Mouse (Mus musculus): ENCODE measurements around the gene Epb41l5.
A peak's percentile ranks its signal among the peaks of the same experiment; 100 is the strongest.

Epb41l5 gene

DNA sequence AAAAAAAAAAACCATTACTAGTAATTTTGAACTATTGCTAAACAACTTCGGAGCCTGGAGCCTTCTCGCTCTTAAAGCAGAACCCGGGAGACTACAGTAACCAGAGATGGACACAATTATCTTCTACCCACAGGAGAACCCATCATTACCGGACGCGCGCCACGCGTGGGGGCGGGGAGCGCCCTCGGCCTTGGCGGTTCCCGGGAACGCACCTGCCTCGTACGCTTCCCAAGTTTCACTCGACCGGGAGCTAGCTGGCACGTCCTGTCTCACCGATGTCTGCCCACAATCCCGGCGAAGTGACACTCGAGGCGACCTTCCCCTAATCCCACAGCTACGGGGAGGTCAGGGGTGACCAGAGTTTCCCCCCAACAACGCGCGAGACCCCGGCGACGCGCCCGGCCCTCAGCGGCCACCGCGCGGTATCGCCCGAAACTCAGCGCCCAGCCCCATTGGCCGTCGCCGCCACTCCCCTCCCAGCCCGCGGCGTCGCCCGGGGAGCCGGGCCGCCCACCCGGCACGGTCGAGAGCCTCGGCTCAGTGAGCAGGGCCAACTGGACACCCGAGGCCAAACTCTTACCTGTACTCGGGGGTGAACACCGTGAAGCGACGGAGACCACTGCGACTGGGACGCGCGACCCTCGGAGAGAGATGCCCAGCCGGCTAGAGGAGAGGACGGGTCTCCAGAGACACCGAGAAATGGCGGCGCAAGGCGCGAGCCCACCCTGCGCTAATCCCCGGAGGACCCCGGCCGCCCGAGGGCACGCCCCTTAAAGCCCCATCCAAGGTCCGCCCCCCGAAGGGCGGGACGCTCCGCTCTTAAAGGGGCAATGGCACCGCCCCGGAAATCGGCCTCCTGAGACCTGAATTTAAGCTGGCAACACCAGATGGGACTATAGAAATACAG is at the start of gene Epb41l5:
Epb41l5 (minus strand) TSS at position 796 of the 907 bp plus-strand sequence.
- peak; percentile 57 to 67 for DNase-seq

DNA sequence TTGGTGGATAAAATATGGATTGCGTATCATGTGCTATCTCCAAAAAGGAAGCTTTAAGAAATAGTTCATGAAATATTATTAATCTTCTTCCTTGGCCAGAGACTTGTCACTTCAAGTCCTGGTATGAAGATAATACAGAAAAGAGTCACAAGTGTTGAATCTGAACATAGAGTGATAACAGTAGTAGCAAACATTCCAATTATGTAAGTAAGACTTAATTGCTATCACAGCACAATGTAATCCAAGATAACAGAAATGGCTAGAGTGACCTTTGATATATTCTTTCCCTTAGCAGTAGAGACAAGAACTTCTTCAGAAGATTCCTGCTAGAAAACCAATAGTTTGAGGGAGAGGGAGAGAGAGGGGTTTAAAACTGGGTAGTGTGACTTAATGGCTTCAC is 48.1 kb upstream of the Epb41l5 start:
- DNase-seq = no peak

DNA sequence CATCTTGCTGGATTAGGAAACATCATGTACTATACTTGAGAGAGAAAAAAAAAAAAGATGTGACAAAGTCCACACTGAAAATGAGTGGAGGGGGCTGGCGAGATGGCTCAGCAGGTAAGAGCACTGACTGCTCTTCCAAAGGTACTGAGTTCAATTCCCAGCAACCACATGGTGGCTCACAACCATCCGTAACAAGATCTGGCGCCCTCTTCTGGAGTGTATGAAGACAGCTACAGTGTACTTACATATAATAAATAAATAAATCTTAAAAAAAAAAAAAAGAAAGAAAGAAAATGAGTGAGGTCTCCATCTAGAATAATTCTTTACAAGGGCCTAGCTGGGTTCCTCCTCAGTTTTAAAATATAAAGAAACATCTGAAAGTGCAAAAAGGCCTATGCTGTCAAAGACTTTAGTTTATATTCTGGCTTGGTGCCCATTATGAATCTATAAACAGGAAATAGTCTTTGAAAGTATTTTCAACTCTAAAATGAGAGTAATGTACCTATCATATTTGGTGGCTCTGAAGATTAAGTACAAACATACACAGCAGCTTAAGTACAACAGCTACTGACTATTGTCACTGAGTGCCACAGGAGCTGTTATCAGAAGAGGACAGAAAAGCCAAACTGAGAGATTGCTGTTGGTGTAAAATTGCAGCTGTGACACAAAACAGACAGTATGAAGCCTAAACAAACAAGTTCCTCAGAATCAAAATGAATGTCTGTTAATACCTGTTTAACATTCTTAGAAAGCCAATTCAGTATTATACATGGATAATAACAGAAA is 37.2 kb upstream of the Epb41l5 start:
- no peak for DNase-seq

DNA sequence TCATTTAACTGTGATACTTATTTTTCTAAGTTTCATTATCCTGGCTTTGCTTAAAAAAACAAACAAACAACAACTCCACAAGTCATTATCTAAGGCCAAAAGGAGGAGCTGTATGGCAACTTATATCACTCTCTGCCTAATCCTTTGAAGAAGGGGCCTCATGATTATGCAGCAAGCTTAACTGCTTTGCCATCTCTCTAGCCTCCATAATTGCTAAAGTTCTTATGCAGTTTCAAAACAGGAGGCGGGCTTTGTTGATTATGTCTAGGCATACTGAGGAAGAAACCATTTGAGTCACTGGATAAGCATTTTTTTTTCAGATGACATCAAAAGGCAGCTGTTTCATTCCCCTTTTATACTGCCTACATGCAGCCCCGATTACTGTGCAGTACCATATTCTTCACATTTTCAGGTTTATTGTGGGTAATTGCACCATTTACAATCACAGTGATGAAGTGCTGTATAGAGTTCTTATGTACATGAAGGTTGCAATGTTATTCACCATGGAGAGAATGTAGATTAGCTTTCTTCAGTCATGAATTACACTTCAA is 32.9 kb upstream of the Epb41l5 start:
- DNase-seq = no peak

DNA sequence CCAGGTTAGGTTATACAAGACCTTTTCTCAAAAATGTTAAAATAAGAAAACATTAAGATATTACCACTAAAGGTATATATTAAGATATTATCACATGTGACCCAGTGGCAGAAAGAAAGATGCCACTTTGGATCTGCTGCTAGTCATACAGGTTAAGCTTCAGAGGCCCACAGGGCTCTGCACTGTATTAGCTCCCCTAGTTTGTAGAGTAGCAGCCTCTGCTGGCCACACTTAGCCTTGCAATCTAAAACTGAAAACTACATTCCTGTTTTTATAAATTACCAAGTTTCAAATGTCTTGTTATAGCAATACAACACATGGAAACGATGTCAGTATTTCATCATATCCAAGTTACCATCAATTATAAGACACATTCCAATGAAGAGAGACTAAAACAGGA is 26.2 kb upstream of the Epb41l5 start:
- peak; percentile 13 to 25 for DNase-seq

DNA sequence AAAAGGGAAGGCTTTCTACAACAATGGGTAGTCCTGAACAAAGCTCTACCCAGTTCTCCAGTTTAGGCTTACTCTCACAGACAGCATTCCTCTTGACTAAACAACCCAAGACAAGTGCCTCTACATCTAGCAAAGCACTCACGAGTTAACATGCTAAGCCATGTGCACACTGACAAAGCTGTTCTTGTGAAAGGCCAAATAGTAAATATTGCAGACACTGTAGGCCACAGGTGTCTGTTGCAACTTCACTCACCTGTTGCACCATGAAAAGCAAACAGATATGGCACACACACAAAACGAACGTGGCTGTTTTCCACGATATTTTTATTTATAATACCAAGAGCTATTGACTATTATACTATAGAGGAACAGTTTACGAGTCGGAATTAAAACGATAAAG is 18.1 kb upstream of the Epb41l5 start:
- no peak for DNase-seq

DNA sequence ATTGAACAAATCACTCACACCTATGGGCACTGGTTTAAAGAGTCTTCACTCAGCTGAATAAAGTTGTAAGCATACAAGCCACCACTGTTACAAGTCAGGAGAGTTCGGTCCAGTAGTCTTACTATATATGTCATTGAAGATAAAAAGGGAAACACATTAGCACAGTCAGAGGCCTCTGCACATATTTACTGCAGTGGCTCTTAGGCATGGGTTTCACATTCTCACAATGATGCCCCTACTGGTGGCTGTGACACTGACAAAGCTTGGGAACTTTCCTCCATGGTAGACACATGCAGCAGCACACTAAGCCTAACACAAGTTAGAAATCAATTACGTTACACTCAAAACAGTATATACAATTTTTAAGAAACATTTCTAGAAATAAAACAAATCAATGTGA is 5.5 kb upstream of the Epb41l5 start:
- no peak for DNase-seq

DNA sequence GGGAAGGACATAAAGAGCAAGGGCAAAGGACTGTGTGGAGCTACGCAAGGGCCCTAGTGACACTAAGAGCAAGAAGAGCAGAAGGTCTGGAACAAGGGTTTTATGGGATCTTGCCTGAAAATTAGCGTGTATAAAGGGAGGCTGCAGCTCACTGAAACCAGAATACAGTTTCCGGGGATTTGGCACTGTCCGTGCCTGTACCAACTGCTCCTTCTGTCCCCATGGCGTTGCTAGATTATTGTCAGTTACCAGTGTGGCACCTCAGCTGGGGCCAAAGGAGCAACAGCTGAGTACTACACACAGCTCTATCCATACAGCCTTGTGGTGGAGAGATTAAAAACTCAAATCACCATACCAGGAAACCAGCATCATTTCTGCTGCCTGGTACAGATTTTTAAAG is 1.6 kb upstream of the Epb41l5 start:
- peak; percentile 26 to 27 for DNase-seq

DNA sequence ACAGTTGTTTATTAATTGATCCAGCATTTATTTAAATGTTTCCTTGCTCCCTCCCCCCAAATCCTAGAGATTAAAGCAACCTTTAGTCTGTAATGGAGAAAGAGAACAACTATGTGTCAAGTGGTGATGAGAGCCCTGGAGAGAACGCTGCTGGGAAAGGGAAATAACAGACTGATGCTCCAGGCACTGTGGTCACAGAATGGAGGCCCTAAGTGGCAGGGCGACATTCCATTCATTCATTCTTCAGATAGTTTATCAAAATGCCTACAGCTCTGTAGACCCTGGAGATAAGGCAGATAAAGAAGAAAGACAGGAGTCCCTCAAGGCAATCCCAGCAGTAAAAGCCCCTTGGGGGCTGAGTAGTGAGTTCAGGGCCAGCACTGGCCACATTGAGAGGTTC is 827 bp upstream of the Epb41l5 start:
- DNase-seq = no peak

DNA sequence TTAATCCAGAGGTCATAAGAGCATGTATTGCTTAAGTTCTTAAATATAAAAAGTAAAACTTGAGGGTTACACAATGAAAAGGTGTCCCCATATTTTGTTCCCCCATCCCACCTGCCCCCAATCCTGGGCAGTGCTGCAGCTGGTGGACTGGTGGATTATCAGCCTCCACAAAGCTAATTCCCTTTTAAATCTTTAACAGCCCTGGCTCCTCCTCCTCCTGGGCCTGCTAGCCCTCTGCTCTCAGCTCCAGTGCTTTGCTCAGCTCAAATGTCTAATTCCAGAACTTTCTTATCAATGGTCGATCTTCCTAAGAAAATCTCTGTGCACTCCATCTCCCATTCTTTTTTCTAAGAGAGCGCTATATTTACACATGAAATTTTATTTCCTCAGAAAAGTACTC is 2.4 kb downstream of the Epb41l5 start:
- no peak for DNase-seq

DNA sequence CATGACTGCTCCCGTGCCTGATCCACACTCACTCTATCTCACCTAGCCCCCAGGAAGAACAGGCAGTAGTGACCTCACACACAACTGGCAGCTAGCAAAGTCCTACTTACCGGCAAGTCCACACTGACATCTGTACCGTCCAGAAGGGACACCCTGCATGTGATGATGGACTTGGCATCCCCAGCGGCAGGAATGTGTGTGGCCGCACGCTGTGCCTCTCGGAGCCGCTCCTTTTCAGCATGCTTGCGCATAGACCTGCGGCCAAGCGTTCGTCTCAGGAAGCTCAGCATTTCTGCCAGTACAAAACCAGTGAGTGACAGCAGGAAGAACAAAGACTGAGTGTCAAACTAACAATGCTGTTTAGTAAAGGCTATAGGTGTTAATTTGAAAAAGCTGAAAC is 6.4 kb downstream of the Epb41l5 start:
- peak in 1 of 2 experiments; percentile 20 for DNase-seq

DNA sequence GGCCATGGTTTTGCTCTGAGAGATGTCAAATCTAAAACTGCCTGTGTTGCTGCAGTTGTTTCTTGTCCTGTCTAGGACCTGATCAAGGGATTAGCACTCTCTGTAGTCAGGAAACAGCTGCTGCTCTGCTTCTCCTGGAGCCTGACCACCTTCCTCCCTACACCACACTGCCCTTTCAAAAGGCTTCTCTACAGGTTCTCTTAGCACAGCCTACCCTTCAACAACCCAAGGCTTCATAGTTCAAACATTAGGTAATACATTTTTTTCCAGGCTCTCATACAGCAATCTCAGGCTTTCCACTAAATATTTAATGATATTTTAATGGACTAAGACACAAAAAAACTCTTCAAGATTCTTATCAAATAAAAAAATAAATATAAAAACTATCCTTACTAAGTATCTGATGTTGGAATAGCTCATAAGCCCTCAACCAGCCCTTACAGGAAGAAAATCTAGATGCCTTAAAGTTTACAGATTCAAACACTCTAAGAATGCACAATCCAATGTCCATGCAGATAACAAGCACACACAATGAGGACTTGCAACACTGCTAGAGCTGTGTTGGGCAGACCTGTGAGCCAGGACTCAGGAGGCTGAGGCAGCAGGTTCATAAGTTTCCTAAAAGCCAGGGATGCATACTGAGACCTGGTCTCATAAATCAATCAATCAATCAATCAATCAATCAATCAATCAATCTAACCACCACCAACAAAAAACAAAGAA is 7.5 kb downstream of the Epb41l5 start:
- no peak for DNase-seq

DNA sequence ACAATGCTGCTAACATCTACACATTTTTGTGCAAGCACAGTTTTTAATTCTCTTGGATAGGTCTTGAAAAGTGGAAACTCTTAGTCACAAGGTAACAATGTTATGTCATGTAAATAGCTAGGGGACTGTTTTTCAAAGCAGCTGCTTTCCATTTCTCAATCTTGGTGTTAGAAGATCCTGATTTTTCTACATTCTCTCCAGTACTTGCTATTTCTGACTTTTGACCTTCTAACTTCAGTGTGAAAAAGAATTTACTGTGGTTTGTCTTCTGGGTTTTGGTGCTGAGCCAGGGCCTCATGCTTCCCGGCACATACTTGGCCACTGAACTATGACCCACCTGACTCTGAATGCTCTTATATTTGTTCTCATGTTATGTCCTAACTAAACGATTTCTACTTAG is 8.8 kb downstream of the Epb41l5 start:
- no peak for DNase-seq

DNA sequence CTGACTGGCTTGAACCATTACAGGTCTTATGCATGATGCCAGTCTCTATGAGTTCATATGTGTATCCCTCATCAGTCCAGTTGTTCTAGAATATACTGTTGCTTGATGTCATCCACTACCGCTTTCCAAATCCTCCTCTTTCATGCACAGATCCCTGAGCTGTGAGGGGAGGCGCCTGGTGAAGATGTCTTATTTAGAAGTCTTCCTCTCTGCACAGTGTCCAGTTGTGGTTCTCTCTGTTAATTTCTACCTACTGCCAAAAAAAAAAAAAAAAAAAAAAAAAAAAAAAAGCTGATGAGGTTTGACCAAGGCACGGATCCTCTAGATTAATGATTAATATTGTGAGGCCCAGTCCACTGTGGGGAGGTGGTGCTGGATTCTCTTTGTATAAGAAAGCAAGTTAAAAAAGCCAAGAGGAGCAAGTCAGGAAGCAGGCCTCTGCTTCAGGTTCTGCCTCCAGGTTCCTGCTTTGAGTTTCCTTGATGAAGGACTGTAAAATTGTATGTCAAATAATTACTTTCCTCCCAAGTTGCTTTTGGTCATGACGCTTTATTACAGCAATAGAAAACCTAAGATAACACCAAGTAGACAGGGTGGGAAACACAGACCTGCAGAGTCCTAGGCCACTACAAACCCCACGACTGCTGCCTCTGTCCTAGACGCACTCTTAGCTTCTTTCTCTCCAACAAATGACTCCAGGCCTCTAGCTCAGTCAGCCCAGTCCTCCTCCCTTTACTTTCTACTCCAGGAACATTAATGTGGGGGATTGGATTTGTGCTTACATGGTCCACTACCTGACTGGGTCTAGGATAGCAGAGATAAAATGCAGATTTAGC is 11.4 kb downstream of the Epb41l5 start:
- DNase-seq = no peak

DNA sequence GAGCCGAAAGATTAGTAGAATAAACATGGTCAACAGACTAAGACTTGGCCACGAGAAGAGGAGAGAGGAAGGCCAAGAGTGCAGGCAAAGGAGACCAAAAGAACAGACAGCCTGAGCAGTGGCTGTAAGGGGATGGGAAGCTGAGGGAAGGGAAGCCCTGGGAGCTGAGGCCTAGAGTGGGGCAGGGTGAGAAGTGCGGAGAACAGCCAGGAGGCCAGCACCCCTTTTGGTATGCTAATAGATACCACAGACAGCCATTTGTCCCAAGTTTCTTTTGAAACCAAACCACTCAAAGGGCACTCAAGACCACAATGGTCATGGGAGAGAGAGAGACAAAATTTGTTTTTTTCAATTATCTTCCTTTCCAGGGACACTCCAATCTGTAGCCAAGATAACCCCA is 14.1 kb downstream of the Epb41l5 start:
- no peak for DNase-seq

DNA sequence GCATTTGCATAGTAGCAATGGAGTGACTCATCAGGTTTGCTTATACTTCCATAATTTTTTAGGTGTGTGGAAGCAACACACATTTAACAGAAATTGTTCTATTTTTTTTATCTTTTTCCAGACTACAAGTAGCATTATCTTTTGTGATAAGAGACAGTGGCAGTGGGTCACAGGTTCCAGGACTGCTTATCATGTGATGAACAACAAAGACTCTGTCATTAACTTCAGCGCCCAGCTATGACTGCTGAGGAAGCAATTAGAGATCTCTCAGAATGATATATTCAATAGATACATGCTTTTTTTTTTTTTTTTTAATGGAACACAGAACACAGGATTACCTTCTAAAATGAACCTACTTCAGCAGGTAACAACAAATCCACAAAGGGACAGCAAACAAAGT is 18.4 kb downstream of the Epb41l5 start:
- no peak for DNase-seq

DNA sequence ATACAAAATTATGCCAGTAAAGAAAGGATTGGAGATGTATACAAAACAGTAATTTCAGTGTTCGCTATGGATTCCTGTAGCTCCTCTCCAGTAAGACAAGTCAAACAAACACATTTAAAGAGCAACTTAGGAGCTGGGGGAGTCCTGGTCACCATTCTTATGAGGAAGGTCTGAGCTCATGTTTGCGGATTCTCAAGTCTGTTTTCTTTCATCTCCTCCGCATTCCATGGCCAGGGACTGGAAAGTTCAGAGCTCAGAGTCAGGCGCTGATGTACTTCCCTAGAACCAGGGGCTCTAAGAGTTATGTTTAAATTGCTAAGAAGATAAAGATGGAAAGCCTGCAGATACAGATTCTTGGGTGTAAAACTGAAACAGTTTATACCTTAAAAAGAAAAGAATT is 22.0 kb downstream of the Epb41l5 start:
- DNase-seq = no peak

DNA sequence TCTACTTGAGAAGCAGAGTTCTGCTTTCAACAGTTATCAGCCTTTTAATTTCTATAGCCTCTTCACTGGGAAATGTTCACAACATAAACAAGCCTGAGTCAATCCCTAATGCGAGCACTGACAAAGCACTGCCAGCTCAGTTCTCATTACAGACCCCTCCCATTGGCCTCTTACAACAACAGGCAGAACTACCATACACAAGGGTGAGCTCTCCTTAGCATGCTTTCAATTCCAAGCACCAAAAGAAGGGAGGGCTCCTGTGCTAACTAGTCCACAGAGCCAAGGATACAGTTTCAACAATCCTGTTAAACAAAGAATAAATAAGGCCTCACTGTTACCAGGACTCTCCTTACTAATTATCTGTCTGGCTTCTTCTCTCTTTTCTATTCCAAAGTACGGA is 24.4 kb downstream of the Epb41l5 start:
- DNase-seq = no peak

DNA sequence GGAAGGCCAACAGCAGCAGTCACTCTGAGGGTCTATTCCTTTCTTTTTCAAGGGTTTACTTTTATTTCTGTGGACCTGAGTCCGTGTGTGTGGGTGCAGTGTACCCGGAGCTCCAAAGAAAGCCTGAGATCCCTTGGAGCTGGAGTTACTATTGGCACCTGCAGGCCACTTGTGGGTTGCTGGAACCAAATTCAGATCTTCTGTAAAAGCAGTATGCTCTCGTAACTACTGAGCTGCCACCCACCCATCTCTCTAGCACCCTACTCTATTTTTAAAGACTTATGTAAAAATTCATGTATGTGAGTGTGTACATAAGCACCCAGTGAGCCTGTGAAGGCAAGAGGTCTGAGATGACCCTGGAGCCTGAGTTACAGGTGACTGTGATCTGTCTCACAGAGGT is 43.4 kb downstream of the Epb41l5 start:
- DNase-seq = no peak

DNA sequence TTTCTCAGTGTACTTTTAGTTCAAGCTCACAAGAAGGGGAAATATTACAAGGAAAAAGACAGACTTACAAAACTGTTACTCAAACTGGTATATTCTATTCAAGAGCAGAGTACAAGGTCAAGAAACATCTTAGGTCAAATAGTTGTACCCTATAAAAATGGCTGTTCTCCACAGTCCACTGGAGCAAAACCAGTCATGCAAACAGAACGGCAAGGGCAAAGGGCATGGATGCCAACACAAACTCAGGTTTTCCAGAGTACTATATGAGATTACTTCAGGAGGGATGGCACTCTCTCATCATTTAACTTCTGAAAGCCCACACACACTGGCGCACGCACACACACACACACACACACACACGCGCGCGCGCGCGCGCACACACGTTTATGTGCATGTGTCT is 46.4 kb downstream of the Epb41l5 start:
- no peak for DNase-seq

DNA sequence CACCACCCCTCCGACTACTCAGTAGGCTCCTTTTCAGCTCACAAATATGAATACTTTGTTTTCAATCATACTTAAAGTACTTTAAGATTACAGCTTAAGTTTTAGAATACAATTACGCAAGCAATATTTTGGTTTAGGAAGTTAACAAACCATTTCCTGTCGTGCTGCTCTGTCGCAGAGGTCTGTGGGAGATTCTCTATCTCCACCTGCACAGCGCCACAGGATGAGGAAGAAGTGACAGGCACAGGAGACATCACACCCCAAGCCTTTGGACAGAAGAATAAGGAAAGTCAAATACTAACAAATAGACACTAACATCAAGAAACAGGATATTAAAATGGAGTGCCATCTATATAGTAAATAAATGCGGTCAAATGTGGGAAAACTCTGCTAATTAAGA is 49.9 kb downstream of the Epb41l5 start:
- DNase-seq = no peak

DNA sequence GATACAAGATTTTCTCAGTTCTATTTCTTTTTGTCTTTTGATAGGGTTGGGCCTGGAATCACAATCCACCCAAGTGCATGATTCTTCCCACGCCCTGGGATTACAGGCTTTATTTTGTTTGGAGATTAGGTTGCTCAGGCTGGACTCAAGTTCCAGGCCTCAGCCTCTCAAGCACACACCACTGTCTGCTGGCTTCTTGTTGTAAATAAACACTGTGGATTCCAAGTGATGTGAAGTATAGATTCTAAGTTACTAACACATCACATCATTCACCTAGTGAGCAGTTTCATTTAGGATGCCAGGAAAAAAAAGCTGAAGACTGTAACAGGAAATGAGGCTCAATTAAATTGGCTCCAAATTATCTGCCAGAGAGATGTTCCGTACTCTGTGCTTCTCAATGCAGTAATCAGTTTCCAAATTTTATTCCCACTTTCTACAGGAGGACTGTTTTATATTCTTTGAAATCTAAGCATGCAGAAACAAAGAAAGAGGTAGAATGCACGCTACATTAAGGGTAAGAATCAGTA is 51.8 kb downstream of the Epb41l5 start:
- no peak for DNase-seq

Data from cerebellum, postnatal 36 days (tissue).